Mouse (Mus musculus) MEL (cell line): ENCODE measurements at regions not wholly inside any gene's neighbourhood (a gene's known extent, or its start where the extent isn't known, plus 50 kb on each side); places are given as distances from the start of the nearest gene placed in this dataset.
A peak's percentile ranks its signal among the peaks of the same experiment; 100 is the strongest.
"Not testable (repeated sequence)": the region's sequence is repeated elsewhere in the genome, so short reads cannot be mapped to it uniquely, and the experiment has no call there.

Experiments
- DNase-seq: peaks from one replicate; pipeline ENCODE4 v3.0.0; 2011; ENCODE audit warnings: low read depth, low spot score
- H3K27ac ChIP-seq: 2 replicates; pipeline ENCODE4 v1.5.1; 2012; ENCODE audit warnings: low read depth, mild to moderate bottlenecking, control low read depth, low read length, moderate library complexity; ENCODE audit not compliant: control insufficient read depth
- H3K27me3 ChIP-seq, 2 experiments: fragments of 150-350 bp in 1 of 2; sonication (generic) in 1 of 2; 2 replicates each; pipeline ENCODE4 v1.6.1; 2012; ENCODE audit warnings: low read length in 2 of 2, mild to moderate bottlenecking in 2 of 2, improper control_type of control experiment in 1 of 2, moderate library complexity in 1 of 2; ENCODE audit not compliant: insufficient read depth in 2 of 2, control insufficient read depth in 1 of 2
- H3K36me3 ChIP-seq, 2 experiments: 2 replicates each; pipeline ENCODE4 v1.6.1; 2012 to 2014; ENCODE audit warnings: low read length in 2 of 2, improper control_type of control experiment in 1 of 2, inconsistent platforms in 1 of 2, mild to moderate bottlenecking in 1 of 2; ENCODE audit not compliant: insufficient read depth in 2 of 2, control insufficient read depth in 1 of 2
- H3K4me1 ChIP-seq, 2 experiments: fragments of 150-350 bp in 1 of 2; sonication (generic) in 1 of 2; 2 replicates each; pipeline ENCODE4 v1.6.1; 2012; ENCODE audit warnings: low read length in 2 of 2, improper control_type of control experiment in 1 of 2, mild to moderate bottlenecking in 1 of 2; ENCODE audit not compliant: insufficient read depth in 2 of 2, control insufficient read depth in 1 of 2
- H3K4me3 ChIP-seq, 2 experiments: fragments of 150-350 bp in 1 of 2; sonication (generic) in 1 of 2; 2 replicates each; pipeline ENCODE4 v1.5.1; 2012; ENCODE audit warnings: low read depth in 2 of 2, low read length in 2 of 2, mild to moderate bottlenecking in 2 of 2, moderate library complexity in 2 of 2, control low read depth in 1 of 2, improper control_type of control experiment in 1 of 2; ENCODE audit not compliant: control insufficient read depth in 1 of 2, insufficient read depth in 1 of 2
- H3K79me2 ChIP-seq: 2 replicates; pipeline ENCODE4 v1.6.1; 2012; ENCODE audit warnings: mild to moderate bottlenecking, low read length, moderate library complexity; ENCODE audit not compliant: control insufficient read depth, poor library complexity, insufficient read depth
- H3K9ac ChIP-seq: 2 replicates; pipeline ENCODE4 v1.6.1; 2012; ENCODE audit warnings: low read depth, mild to moderate bottlenecking, control low read depth, low read length, moderate library complexity; ENCODE audit not compliant: control insufficient read depth, poor library complexity, severe bottlenecking
- H3K9me3 ChIP-seq: fragments of 150-350 bp; sonication (generic); replicated peaks from 2 replicates; pipeline ENCODE4 v1.6.1; 2012; ENCODE audit warnings: mild to moderate bottlenecking, low read length, improper control_type of control experiment, moderate library complexity; ENCODE audit not compliant: insufficient read depth
- E2F4 ChIP-seq: IDR thresholded peaks from 2 replicates; pipeline ENCODE4 v1.6.1; 2011; ENCODE audit warnings: low read depth, low read length, improper control_type of control experiment, borderline replicate concordance
- EP300 ChIP-seq, 2 experiments: IDR thresholded peaks; 2 replicates each; pipeline ENCODE4 v1.6.1; 2011; ENCODE audit warnings: improper control_type of control experiment in 2 of 2, low read length in 2 of 2, low read depth in 1 of 2, mild to moderate bottlenecking in 1 of 2
- ETS1 ChIP-seq: IDR thresholded peaks from 2 replicates; pipeline ENCODE4 v1.6.1; 2012; ENCODE audit warnings: low read depth, mild to moderate bottlenecking, inconsistent platforms, low read length, improper control_type of control experiment, moderate library complexity
- GATA1 ChIP-seq: IDR thresholded peaks from 2 replicates; pipeline ENCODE4 v1.6.1; 2011; ENCODE audit warnings: low read depth, low read length, improper control_type of control experiment
- JUND ChIP-seq: IDR thresholded peaks from 2 replicates; pipeline ENCODE4 v1.6.1; 2011; ENCODE audit warnings: low read depth, mild to moderate bottlenecking, improper control_type of control experiment, low read length
- KAT2A ChIP-seq: conservative IDR thresholded peaks from 2 replicates; pipeline ENCODE4 v1.6.1; 2012; ENCODE audit warnings: low read depth, low read length, improper control_type of control experiment, inconsistent platforms
- MAFK ChIP-seq: IDR thresholded peaks from 2 replicates; pipeline ENCODE4 v1.6.1; 2011; ENCODE audit warnings: low read depth, mild to moderate bottlenecking, low read length, improper control_type of control experiment, borderline replicate concordance
- MAZ ChIP-seq: IDR thresholded peaks from 2 replicates; pipeline ENCODE4 v1.6.1; 2012; ENCODE audit warnings: low read depth, mild to moderate bottlenecking, inconsistent platforms, low read length, improper control_type of control experiment
- RAD21 ChIP-seq: IDR thresholded peaks from 2 replicates; pipeline ENCODE4 v1.6.1; 2011; ENCODE audit warnings: mild to moderate bottlenecking, low read depth, low read length, improper control_type of control experiment
- RCOR1 ChIP-seq: IDR thresholded peaks from 2 replicates; pipeline ENCODE4 v1.6.1; 2012; ENCODE audit warnings: low read depth, mild to moderate bottlenecking, inconsistent platforms, low read length, improper control_type of control experiment
- TAL1 ChIP-seq: IDR thresholded peaks from 2 replicates; pipeline ENCODE4 v1.6.1; 2012; ENCODE audit warnings: mild to moderate bottlenecking, inconsistent platforms, low read length, moderate library complexity, mixed read lengths
- TCF12 ChIP-seq: IDR thresholded peaks from 2 replicates; pipeline ENCODE4 v1.6.1; 2014; ENCODE audit warnings: low read depth, mild to moderate bottlenecking, inconsistent platforms, low read length, improper control_type of control experiment, moderate library complexity
- UBTF ChIP-seq: IDR thresholded peaks from 2 replicates; pipeline ENCODE4 v1.6.1; 2012; ENCODE audit warnings: low read depth, mild to moderate bottlenecking, inconsistent platforms, low read length, improper control_type of control experiment, moderate library complexity, borderline replicate concordance; ENCODE audit not compliant: insufficient read depth
- USF1 ChIP-seq: IDR thresholded peaks from 2 replicates; pipeline ENCODE4 v1.6.1; 2014; ENCODE audit warnings: low read depth, mild to moderate bottlenecking, inconsistent platforms, low read length, improper control_type of control experiment, moderate library complexity

GRCm38 (mm10) chr17:91657036-91657435 is 564.2 kb upstream of the Nrxn1 start:
- no peaks in the 10 kb centered on the region for H3K36me3 ChIP-seq
- no peak for TF ChIP-seq KAT2A
- no peaks in the 10 kb centered on the region for H3K9me3 ChIP-seq
- no peaks in the 10 kb centered on the region for H3K4me1 ChIP-seq
- H3K27ac ChIP-seq = no peak overlapping the region
- H3K79me2 ChIP-seq = no peaks in the 10 kb centered on the region
- no peaks in the 10 kb centered on the region for H3K27me3 ChIP-seq
- no peak overlapping the region for H3K4me3 ChIP-seq
- no peak for DNase-seq
- H3K9ac ChIP-seq = no peak overlapping the region

DNA sequence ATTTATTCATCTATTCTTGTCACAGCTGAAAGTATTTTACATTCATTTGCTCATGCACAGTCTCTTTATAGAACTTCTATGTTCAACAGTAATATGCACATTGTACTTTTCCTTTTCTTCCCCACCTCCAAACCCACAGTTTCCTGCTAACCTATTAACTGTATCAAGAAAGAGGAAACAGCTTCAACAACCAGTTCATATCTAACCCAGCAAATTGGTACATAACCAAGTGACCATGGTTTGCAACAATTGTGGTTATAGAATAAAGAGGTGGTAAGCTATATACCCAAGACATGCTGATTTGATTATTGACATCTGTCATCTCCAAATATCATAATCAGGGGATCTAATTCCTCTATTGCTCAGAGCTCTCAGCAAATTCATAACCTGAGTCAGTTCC is 539.0 kb upstream of the Nrxn1 start:
- TF ChIP-seq TAL1 (no peak), KAT2A (no peak), MAFK (0 out of 2 replicates have a peak, but pooled peaks have one; percentile 29), RCOR1 (peak; percentile 24; the same call in 1 of the 2 replicates), JUND (no peak), ETS1 (0 out of 2 replicates have a peak, but pooled peaks have one; percentile 10), USF1 (no peak), GATA1 (peak; percentile 34; the same call in 1 of the 2 replicates), MAZ (no peak), E2F4 (no peak), EP300 (IDR thresholded peaks at IDR 0.05; ENCODE audit: low read depth in 1 of 2, low read length in 2 of 2) (peak; percentile 69 to 80), UBTF (no peak), TCF12 (0 out of 2 replicates have a peak, but pooled peaks have one; percentile 14), RAD21 (no peak)
- Histone ChIP-seq H3K4me1 (peaks cover 2% of the 10 kb centered on the region in 2 experiments; a peak in 3 of 4 replicates), H3K27me3 (no peaks in the 10 kb centered on the region), H3K9me3 (no peaks in the 10 kb centered on the region), H3K27ac (no peak overlapping the region), H3K4me3 (no peak overlapping the region), H3K36me3 (peaks cover 0 to 13% of the 10 kb centered on the region in 2 experiments; a peak in 2 of 4 replicates), H3K9ac (no peak overlapping the region), H3K79me2 (no peaks in the 10 kb centered on the region)
- peak; percentile 69 for DNase-seq

DNA sequence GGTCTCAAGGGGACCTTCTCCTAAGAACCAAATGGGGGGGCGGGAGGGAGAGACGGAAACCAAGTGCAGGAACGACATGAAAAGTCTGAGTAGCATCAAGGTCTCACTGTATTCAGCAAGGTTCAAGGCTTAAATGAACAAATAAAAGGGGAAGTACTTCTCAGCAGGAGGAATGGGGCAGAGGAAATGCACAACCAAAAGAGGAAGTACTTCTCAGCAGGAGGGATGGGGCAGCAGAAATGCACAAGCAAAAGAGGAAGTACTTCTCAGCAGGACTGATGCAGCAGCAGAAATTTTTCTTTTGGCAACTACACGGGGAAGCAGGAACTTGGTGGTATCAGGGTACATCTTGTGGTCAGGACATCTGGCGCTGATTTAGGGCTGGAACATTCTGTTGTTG is 521.3 kb upstream of the Nrxn1 start:
- peak; percentile 57 for DNase-seq
- H3K36me3 ChIP-seq, H3K27ac ChIP-seq, H3K9ac ChIP-seq, H3K27me3 ChIP-seq, H3K79me2 ChIP-seq, H3K9me3 ChIP-seq, H3K4me1 ChIP-seq, H3K4me3 ChIP-seq: not testable (repeated sequence)
